Mouse (Mus musculus) cerebellum, postnatal 4 days (tissue): ENCODE measurements around the gene Ulk3.

Experiments
- DNase-seq, 2 experiments: peaks; one replicate each; pipeline ENCODE4 v3.0.0; 2022; ENCODE audit warnings: low spot score in 2 of 2, mixed read lengths in 1 of 2

Ulk3 gene

GRCm38 (mm10) chr9:57614786-57615185, 25.5 kb downstream of the Ulk3 start:
- no peak for DNase-seq

- DNase-seq = no peak
Observed at GRCm38 (mm10) chr9:57617556-57618169, 28.4 kb downstream of the Ulk3 start.

GRCm38 (mm10) chr9:57618854-57619253, 29.6 kb downstream of the Ulk3 start:
- no peak for DNase-seq

- no peak for DNase-seq
Observed at GRCm38 (mm10) chr9:57620674-57621073, 31.4 kb downstream of the Ulk3 start, which contains the start of gene Lman1l. Gene Lman1l, minus strand, starts transcription at chr9:57620774.

GRCm38 (mm10) chr9:57624295-57624694, 35.0 kb downstream of the Ulk3 start:
- no peak for DNase-seq

- no peak for DNase-seq
Observed at GRCm38 (mm10) chr9:57625674-57626500, 36.6 kb downstream of the Ulk3 start.

GRCm38 (mm10) chr9:57627191-57627590, 37.9 kb downstream of the Ulk3 start:
- DNase-seq = no peak

GRCm38 (mm10) chr9:57627892-57628291, 38.6 kb downstream of the Ulk3 start:
- DNase-seq = no peak

GRCm38 (mm10) chr9:57628717-57629116, 39.5 kb downstream of the Ulk3 start:
- no peak for DNase-seq

- peak; percentile 74 to 80 for DNase-seq
Observed at GRCm38 (mm10) chr9:57629118-57629874, 40.0 kb downstream of the Ulk3 start.

GRCm38 (mm10) chr9:57633481-57634024, 44.3 kb downstream of the Ulk3 start:
- no peak for DNase-seq

GRCm38 (mm10) chr9:57637272-57637671, 48.0 kb downstream of the Ulk3 start:
- DNase-seq = no peak

- DNase-seq = peak in 1 of 2 experiments; percentile 46
Observed at GRCm38 (mm10) chr9:57637741-57638322, 48.6 kb downstream of the Ulk3 start.

GRCm38 (mm10) chr9:57638651-57639459, 49.6 kb downstream of the Ulk3 start:
- no peak for DNase-seq

- DNase-seq = no peak
Observed at GRCm38 (mm10) chr9:57639661-57640328, 50.5 kb downstream of the Ulk3 start.

- DNase-seq = no peak
Observed at GRCm38 (mm10) chr9:57640384-57640783, 51.1 kb downstream of the Ulk3 start.

- no peak for DNase-seq
Observed at GRCm38 (mm10) chr9:57641022-57641421, 51.8 kb downstream of the Ulk3 start.

GRCm38 (mm10) chr9:57641775-57642550, 52.7 kb downstream of the Ulk3 start:
- DNase-seq = no peak

GRCm38 (mm10) chr9:57643169-57643855, 54.1 kb downstream of the Ulk3 start:
- no peak for DNase-seq
